Mouse (Mus musculus) v-Abl transformed pro-B cells (cell line): ENCODE results near the gene 4930539E08Rik.

ENCODE experiments used
- in situ Hi-C, 2 experiments: fragments of 400-800 bp; cut with MboI; formaldehyde crosslinking; loops; one replicate each; pipeline ENCODE4 v1.15.1; 2025; ENCODE audit not compliant: unreplicated experiment in 2 of 2

4930539E08Rik gene

GRCm38 (mm10) chr17:28899427-28899826, 15.7 kb downstream of the 4930539E08Rik start:
- in situ Hi-C loops, result no loop called here

GRCm38 (mm10) chr17:28898249-28898648, 16.9 kb downstream of the 4930539E08Rik start:
- in situ Hi-C loops, result no loop called here

GRCm38 (mm10) chr17:28897817-28898216, 17.3 kb downstream of the 4930539E08Rik start:
- in situ Hi-C loops, result no loop called here

GRCm38 (mm10) chr17:28896095-28896780, 18.9 kb downstream of the 4930539E08Rik start:
- in situ Hi-C loops, result no loop called here

GRCm38 (mm10) chr17:28895217-28895875, 19.8 kb downstream of the 4930539E08Rik start:
- in situ Hi-C loops, result no loop called here

GRCm38 (mm10) chr17:28894050-28894767, 20.9 kb downstream of the 4930539E08Rik start:
- in situ Hi-C loops, result no loop called here

- in situ Hi-C loops, result no loop called here
Measured at GRCm38 (mm10) chr17:28886266-28886665, 28.9 kb downstream of the 4930539E08Rik start.

GRCm38 (mm10) chr17:28885231-28885630, 29.9 kb downstream of the 4930539E08Rik start:
- in situ Hi-C loops, result no loop called here

- in situ Hi-C loops, result loop anchor here (5.0 kb wide), 1 partner anchor 43 kb away; no protein-coding TSS in a partner anchor
Measured at GRCm38 (mm10) chr17:28883941-28884516, 31.1 kb downstream of the 4930539E08Rik start.

GRCm38 (mm10) chr17:28882810-28883209, 32.3 kb downstream of the 4930539E08Rik start:
- in situ Hi-C loops, result loop anchor here (5.0 kb wide), 1 partner anchor 44 kb away; no protein-coding TSS in a partner anchor

GRCm38 (mm10) chr17:28882316-28882715, 32.8 kb downstream of the 4930539E08Rik start:
- in situ Hi-C loops, result loop anchor here (5.0 kb wide), 1 partner anchor 45 kb away; no protein-coding TSS in a partner anchor

- in situ Hi-C loops, result loop anchor here (5.0 to 10.0 kb wide), 2 partner anchors 47 to 195 kb away; no protein-coding TSS in a partner anchor
Measured at GRCm38 (mm10) chr17:28879931-28880391, 35.2 kb downstream of the 4930539E08Rik start.

- in situ Hi-C loops, result loop anchor here in 1 of 2 experiments (10.0 kb wide), 1 partner anchor 192 kb away; no protein-coding TSS in a partner anchor
Measured at GRCm38 (mm10) chr17:28876821-28877220, 38.3 kb downstream of the 4930539E08Rik start.

- in situ Hi-C loops, result loop anchor here in 1 of 2 experiments (10.0 kb wide), 1 partner anchor 192 kb away; no protein-coding TSS in a partner anchor
Measured at GRCm38 (mm10) chr17:28876331-28876730, 38.8 kb downstream of the 4930539E08Rik start.

- in situ Hi-C loops, result loop anchor here in 1 of 2 experiments (10.0 kb wide), 1 partner anchor 191 kb away; no protein-coding TSS in a partner anchor
Measured at GRCm38 (mm10) chr17:28875316-28875715, 39.8 kb downstream of the 4930539E08Rik start.

- in situ Hi-C loops, result loop anchor here (10.0 to 25.0 kb wide), 2 partner anchors 113 to 190 kb away; partner anchors contain the start of gene Mapk13 (in 1 of the 2)
Measured at GRCm38 (mm10) chr17:28874825-28875224, 40.3 kb downstream of the 4930539E08Rik start.

- in situ Hi-C loops, result loop anchor here (10.0 to 25.0 kb wide), 2 partner anchors 112 to 189 kb away; partner anchors contain the start of gene Mapk13 (in 1 of the 2)
Measured at GRCm38 (mm10) chr17:28874216-28874615, 40.9 kb downstream of the 4930539E08Rik start.

- in situ Hi-C loops, result loop anchor here (10.0 to 25.0 kb wide), 2 partner anchors 110 to 188 kb away; partner anchors contain the start of gene Mapk13 (in 1 of the 2)
Measured at GRCm38 (mm10) chr17:28872322-28872721, 42.8 kb downstream of the 4930539E08Rik start.

- in situ Hi-C loops, result loop anchor here (10.0 to 25.0 kb wide), 2 partner anchors 110 to 187 kb away; partner anchors contain the start of gene Mapk13 (in 1 of the 2)
Measured at GRCm38 (mm10) chr17:28871831-28872230, 43.3 kb downstream of the 4930539E08Rik start.

GRCm38 (mm10) chr17:28870435-28870834, 44.7 kb downstream of the 4930539E08Rik start:
- in situ Hi-C loops, result loop anchor here (10.0 to 25.0 kb wide), 2 partner anchors 108 to 186 kb away; partner anchors contain the start of gene Mapk13 (in 1 of the 2)
